Comparison of ENCODE assay signal across 7 mouse cellular contexts in genomic region chr10:125787441-125788060, GRCm38 (mm10).
DNase-seq lines count a peak whose midpoint lies in the region; ATAC-seq and TF ChIP-seq lines count a peak whose summit lies in the region.

No protein-coding gene starts in this region.

- no peak for TF ChIP-seq POLR2A in limb, embryonic 14.5 days (IDR thresholded peaks at IDR 0.05; ENCODE audit: borderline replicate concordance, extremely low read depth, insufficient read depth, insufficient read length)

- peak; percentile 34 for DNase-seq in liver, embryonic 11.5 days (ENCODE audit: low spot score)
- no peak for DNase-seq in liver
- peak; percentile 33 for DNase-seq in limb, embryonic 14.5 days (ENCODE audit: low spot score)
- DNase-seq in adrenal gland, postnatal 36 days, result no peak
- no peak for DNase-seq in layer of hippocampus, adult 9-11 months

- 40% methylated on average over 19 of the region's 19 CpGs for WGBS in liver, embryonic 11.5 days
- WGBS in forebrain, embryonic 13.5 days, result 35% methylated on average over 19 of the region's 19 CpGs
- 22% methylated on average over 19 of the region's 19 CpGs for WGBS in limb, embryonic 14.5 days
- 15% methylated on average over 19 of the region's 19 CpGs for WGBS in stomach, embryonic 14.5 days

- no peaks in the 10 kb centered on the region for H3K36me3 ChIP-seq in liver, embryonic 11.5 days (ENCODE audit: control insufficient read depth, insufficient read depth, low read length)
- no peaks in the 10 kb centered on the region for H3K36me3 ChIP-seq in forebrain, embryonic 13.5 days (ENCODE audit: poor library complexity, severe bottlenecking)
- H3K36me3 ChIP-seq in limb, embryonic 14.5 days (ENCODE audit: control insufficient read depth, insufficient read depth, low read length), result no peaks in the 10 kb centered on the region
- no peaks in the 10 kb centered on the region for H3K36me3 ChIP-seq in stomach, embryonic 14.5 days (ENCODE audit: control insufficient read depth, insufficient read depth, low read length)

- peaks cover 11% of the 10 kb centered on the region for H3K4me1 ChIP-seq in liver, embryonic 11.5 days (replicated peaks; ENCODE audit: control insufficient read depth, insufficient read depth, low read length)
- H3K4me1 ChIP-seq in forebrain, embryonic 13.5 days, result peaks cover 30% of the 10 kb centered on the region
- H3K4me1 ChIP-seq in limb, embryonic 14.5 days (ENCODE audit: control insufficient read depth, insufficient read depth, low read length), result peaks cover 39% of the 10 kb centered on the region
- peaks cover 13% of the 10 kb centered on the region for H3K4me1 ChIP-seq in stomach, embryonic 14.5 days (ENCODE audit: control insufficient read depth, insufficient read depth, low read length)

- H3K9ac ChIP-seq in liver, embryonic 11.5 days (ENCODE audit: low read depth, low read length), result no peak overlapping the region
- H3K9ac ChIP-seq in forebrain, embryonic 13.5 days, result 0 out of 2 replicates have a peak overlapping the region, but pooled peaks have one; percentile 52
- peak overlapping the region; percentile 43; the same call in 1 of the 2 replicates for H3K9ac ChIP-seq in limb, embryonic 14.5 days (ENCODE audit: low read depth, low read length, severe bottlenecking)
- H3K9ac ChIP-seq in stomach, embryonic 14.5 days (replicated peaks; ENCODE audit: low read depth, low read length), result no peak overlapping the region; the same call in 1 of the 2 replicates

- H3K9me3 ChIP-seq in liver, embryonic 11.5 days (ENCODE audit: control insufficient read depth, low read length), result no peaks in the 10 kb centered on the region; the same call in 1 of the 2 replicates
- H3K9me3 ChIP-seq in forebrain, embryonic 13.5 days (replicated peaks), result no peaks in the 10 kb centered on the region
- no peaks in the 10 kb centered on the region for H3K9me3 ChIP-seq in limb, embryonic 14.5 days (ENCODE audit: control insufficient read depth, low read length)
- H3K9me3 ChIP-seq in stomach, embryonic 14.5 days (ENCODE audit: control insufficient read depth, low read depth, low read length), result no peaks in the 10 kb centered on the region

- peak overlapping the region; percentile 14; the same call in 1 of the 2 replicates for H3K4me3 ChIP-seq in liver, embryonic 11.5 days (ENCODE audit: low read depth, low read length)
- H3K4me3 ChIP-seq in forebrain, embryonic 13.5 days, result peak overlapping the region; percentile 31
- H3K4me3 ChIP-seq in limb, embryonic 14.5 days (replicated peaks; ENCODE audit: low read length), result peak overlapping the region; percentile 22
- peak overlapping the region; percentile 1; the same call in 1 of the 2 replicates for H3K4me3 ChIP-seq in stomach, embryonic 14.5 days (ENCODE audit: low read depth, low read length)

- H3K27me3 ChIP-seq in liver, embryonic 11.5 days (replicated peaks; ENCODE audit: control insufficient read depth, insufficient read depth, low read length), result no peaks in the 10 kb centered on the region
- peaks cover 3% of the 10 kb centered on the region for H3K27me3 ChIP-seq in forebrain, embryonic 13.5 days
- H3K27me3 ChIP-seq in limb, embryonic 14.5 days (ENCODE audit: control insufficient read depth, insufficient read depth, low read length), result no peaks in the 10 kb centered on the region
- H3K27me3 ChIP-seq in stomach, embryonic 14.5 days (ENCODE audit: control insufficient read depth, insufficient read depth, low read length), result no peaks in the 10 kb centered on the region

- peak overlapping the region; percentile 59 for H3K4me2 ChIP-seq in liver, embryonic 11.5 days
- peak overlapping the region; percentile 67 for H3K4me2 ChIP-seq in forebrain, embryonic 13.5 days
- H3K4me2 ChIP-seq in limb, embryonic 14.5 days (replicated peaks; ENCODE audit: low read depth, low read length, severe bottlenecking), result peak overlapping the region; percentile 63
- peak overlapping the region; percentile 26 for H3K4me2 ChIP-seq in stomach, embryonic 14.5 days (replicated peaks; ENCODE audit: low read depth, low read length)

- no peak overlapping the region; the same call in 1 of the 2 replicates for H3K27ac ChIP-seq in liver, embryonic 11.5 days (ENCODE audit: low read depth, low read length)
- no peak overlapping the region for H3K27ac ChIP-seq in forebrain, embryonic 13.5 days
- H3K27ac ChIP-seq in limb, embryonic 14.5 days (replicated peaks; ENCODE audit: low read depth, low read length), result peak overlapping the region; percentile 95
- peak overlapping the region; percentile 79 for H3K27ac ChIP-seq in stomach, embryonic 14.5 days (ENCODE audit: low read length)

- ATAC-seq in liver, embryonic 11.5 days (replicated peaks; ENCODE audit: low FRiP score), result no peak
- ATAC-seq in forebrain, embryonic 13.5 days, result no peak
- ATAC-seq in limb, embryonic 14.5 days (ENCODE audit: low FRiP score, low read depth), result peak; percentile 11; the same call in 1 of the 2 replicates
- ATAC-seq in stomach, embryonic 14.5 days (ENCODE audit: insufficient number of reproducible peaks, insufficient read depth, low FRiP score, low read depth), result no peak; the same call in 1 of the 2 replicates

Comparison
In these comparisons a context has a peak if more than half of its experiments do, and no peak if none do; other contexts are left out.
1. DNase-seq: peak in liver, embryonic 11.5 days (single experiment) and limb, embryonic 14.5 days (single experiment); none in liver (single experiment), adrenal gland, postnatal 36 days (0 of 2) and layer of hippocampus, adult 9-11 months (single experiment).
2. H3K27ac ChIP-seq: peak in limb, embryonic 14.5 days (single experiment) and stomach, embryonic 14.5 days (single experiment); none in liver, embryonic 11.5 days (single experiment) and forebrain, embryonic 13.5 days (single experiment).
3. H3K9ac ChIP-seq: peak in forebrain, embryonic 13.5 days (single experiment) and limb, embryonic 14.5 days (single experiment); none in liver, embryonic 11.5 days (single experiment) and stomach, embryonic 14.5 days (single experiment).
4. Peak in every context shown above with its lines, with median percentiles within 50 percentile points of each other: H3K4me2 ChIP-seq and H3K4me3 ChIP-seq.